Mouse (Mus musculus) liver, embryonic 11.5 days (tissue): ENCODE results near the gene Bco1. TPM values are rescaled to one million over a fixed set of nuclear protein-coding genes. Genes with fewer than 3 reads are reported as not detected.
A peak's percentile ranks its signal among the peaks of the same experiment; 100 is the strongest.

Experiments
- ATAC-seq: fragments of 200-750 bp; cut with Nextera tagmentation; replicated peaks from 2 replicates; pipeline ENCODE4 v1.8.0; 2017; ENCODE audit warnings: moderate number of reproducible peaks, mild to moderate bottlenecking, moderate TSS enrichment, moderate library complexity; ENCODE audit not compliant: low FRiP score
- DNase-seq: peaks from one replicate; pipeline ENCODE4 v3.0.0-alpha.2; 2017; ENCODE audit warnings: low spot score
- H3K27ac ChIP-seq: fragments of 300-500 bp; sonication (generic); 2 replicates; pipeline ENCODE4 v1.5.1; 2014; ENCODE audit warnings: mild to moderate bottlenecking, low read depth, low read length, control low read depth
- H3K27me3 ChIP-seq: fragments of 300-500 bp; sonication (generic); replicated peaks from 2 replicates; pipeline ENCODE4 v1.6.1; 2014; ENCODE audit warnings: low read length, mixed read lengths; ENCODE audit not compliant: control insufficient read depth, insufficient read depth
- H3K36me3 ChIP-seq: fragments of 300-500 bp; sonication (generic); 2 replicates; pipeline ENCODE4 v1.6.1; 2014; ENCODE audit warnings: mild to moderate bottlenecking, low read length, moderate library complexity, mixed read lengths; ENCODE audit not compliant: control insufficient read depth, insufficient read depth
- H3K4me1 ChIP-seq: fragments of 300-500 bp; sonication (generic); replicated peaks from 2 replicates; pipeline ENCODE4 v1.6.1; 2014; ENCODE audit warnings: low read length, mixed read lengths; ENCODE audit not compliant: control insufficient read depth, insufficient read depth
- H3K4me2 ChIP-seq: fragments of 300-500 bp; sonication (generic); 2 replicates; pipeline ENCODE4 v1.6.1; 2014; ENCODE audit warnings: mild to moderate bottlenecking, control low read depth, moderate library complexity
- H3K4me3 ChIP-seq: fragments of 300-500 bp; sonication (generic); 2 replicates; pipeline ENCODE4 v1.5.1; 2014; ENCODE audit warnings: low read depth, low read length, control low read depth
- H3K9ac ChIP-seq: fragments of 300-500 bp; sonication (generic); 2 replicates; pipeline ENCODE4 v1.6.1; 2014; ENCODE audit warnings: low read depth, low read length, control low read depth
- H3K9me3 ChIP-seq: fragments of 300-500 bp; sonication (generic); 2 replicates; pipeline ENCODE4 v1.6.1; 2016; ENCODE audit warnings: low read length, inconsistent platforms, mixed read lengths; ENCODE audit not compliant: control insufficient read depth
- WGBS: fragments of 180-500 bp; shearing (Covaris S2); extraction: QIAGEN DNeasy Blood & Tissue Kit; methylation state at CpG from one replicate; pipeline ENCODE4 v1.1.7; 2014; 5-methylcytosine and 5-hydroxymethylcytosine counted together
- polyA plus RNA-seq: library from polyadenylated mRNA; unstranded; fragments of >200 nt; fragmentation: Nextera tagmentation; extraction: Ambion mirVana; gene quantifications from 2 replicates; pipeline ENCODE4 v1.2.1, GENCODE M21; 2014

Bco1 gene
- polyA plus RNA-seq, 1 experiment from 2014 or later: 11.9 TPM

GRCm38 (mm10) chr8:117097564-117098191 lies 2.0 kb downstream of the Bco1 start:
- H3K4me1 ChIP-seq: no peaks in the 10 kb centered on the region; the same call in 1 of the 2 replicates
- 78% methylated on average over 11 of the region's 11 CpGs for WGBS
- no peak overlapping the region for H3K4me3 ChIP-seq
- H3K36me3 ChIP-seq: no peaks in the 10 kb centered on the region
- H3K9me3 ChIP-seq: no peaks in the 10 kb centered on the region
- no peaks in the 10 kb centered on the region for H3K27me3 ChIP-seq
- H3K9ac ChIP-seq: no peak overlapping the region
- H3K4me2 ChIP-seq: no peak overlapping the region
- DNase-seq (no peak), ATAC-seq (no peak)
- no peak overlapping the region for H3K27ac ChIP-seq

DNA sequence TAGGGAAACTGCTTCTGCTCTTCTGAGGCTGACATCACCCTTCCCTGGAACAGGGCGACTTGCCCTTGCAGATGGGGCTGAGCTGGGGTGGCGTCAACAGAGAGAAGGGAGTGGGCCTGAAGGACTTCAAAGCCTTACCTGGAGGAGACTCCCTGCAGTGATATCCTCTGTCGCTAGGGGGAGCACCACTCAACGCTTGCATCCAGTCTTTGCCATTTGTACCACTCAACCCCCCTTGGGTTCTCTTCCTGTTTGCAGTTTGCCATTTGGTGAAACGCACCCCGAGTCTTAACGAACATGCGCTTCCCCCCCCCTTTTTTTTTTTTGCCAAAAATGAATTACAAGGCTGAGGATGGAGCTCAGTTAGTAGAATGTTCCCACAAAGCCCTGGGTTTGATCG lies 11.9 kb downstream of the Bco1 start:
- no peaks in the 10 kb centered on the region; the same call in 1 of the 2 replicates for H3K4me1 ChIP-seq
- no peak overlapping the region for H3K4me2 ChIP-seq
- H3K9me3 ChIP-seq: peaks cover 4% of the 10 kb centered on the region; the same call in 1 of the 2 replicates
- 21% methylated on average over 9 of the region's 9 CpGs for WGBS
- peak; percentile 55 for DNase-seq
- H3K27me3 ChIP-seq: no peaks in the 10 kb centered on the region
- 0 out of 2 replicates have a peak, but pooled peaks have one; percentile 25 for ATAC-seq
- H3K4me3 ChIP-seq: no peak overlapping the region
- no peak overlapping the region for H3K27ac ChIP-seq
- peaks cover 5% of the 10 kb centered on the region; the same call in 1 of the 2 replicates for H3K36me3 ChIP-seq
- no peak overlapping the region for H3K9ac ChIP-seq

DNA sequence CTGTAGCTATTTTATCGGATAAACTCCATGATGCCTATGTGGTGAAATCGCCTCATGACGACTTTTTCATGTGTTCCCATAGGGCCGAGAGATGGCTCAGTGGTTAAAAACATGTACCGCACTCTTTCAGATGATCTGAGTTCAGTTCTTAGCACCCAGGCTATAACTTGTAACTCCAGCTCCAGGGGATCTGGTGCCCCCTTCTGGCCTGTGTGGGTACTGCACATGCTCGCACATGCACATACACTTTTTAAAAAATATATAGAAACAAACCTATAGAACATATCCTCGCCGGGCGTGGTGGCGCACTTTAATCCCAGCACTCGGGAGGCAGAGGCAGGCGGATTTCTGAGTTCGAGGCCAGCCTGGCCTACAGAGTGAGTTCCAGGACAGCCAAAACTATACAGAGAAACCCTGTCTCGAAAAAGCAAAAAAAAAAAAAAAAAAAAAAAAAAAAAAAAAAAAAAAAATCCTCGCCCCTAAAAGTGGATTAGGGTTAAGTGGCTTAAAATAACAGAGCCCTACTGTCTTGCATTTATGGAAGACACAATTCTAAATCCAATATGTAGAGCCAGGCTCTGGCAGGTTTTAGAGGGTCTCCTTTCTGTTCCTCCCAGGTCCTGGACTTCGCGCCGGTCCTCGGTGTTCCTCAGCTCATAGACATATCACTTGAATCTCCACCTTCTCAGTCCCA lies 13.5 kb downstream of the Bco1 start:
- no peaks in the 10 kb centered on the region for H3K27me3 ChIP-seq
- peaks cover 4% of the 10 kb centered on the region; the same call in 1 of the 2 replicates for H3K9me3 ChIP-seq
- H3K4me3 ChIP-seq: no peak overlapping the region
- no peak for ATAC-seq
- WGBS: 90% methylated on average over 19 of the region's 19 CpGs
- H3K4me2 ChIP-seq: no peak overlapping the region
- H3K36me3 ChIP-seq: peaks cover 5% of the 10 kb centered on the region; the same call in 1 of the 2 replicates
- no peak overlapping the region for H3K27ac ChIP-seq
- no peaks in the 10 kb centered on the region; the same call in 1 of the 2 replicates for H3K4me1 ChIP-seq
- DNase-seq: no peak
- no peak overlapping the region for H3K9ac ChIP-seq

DNA sequence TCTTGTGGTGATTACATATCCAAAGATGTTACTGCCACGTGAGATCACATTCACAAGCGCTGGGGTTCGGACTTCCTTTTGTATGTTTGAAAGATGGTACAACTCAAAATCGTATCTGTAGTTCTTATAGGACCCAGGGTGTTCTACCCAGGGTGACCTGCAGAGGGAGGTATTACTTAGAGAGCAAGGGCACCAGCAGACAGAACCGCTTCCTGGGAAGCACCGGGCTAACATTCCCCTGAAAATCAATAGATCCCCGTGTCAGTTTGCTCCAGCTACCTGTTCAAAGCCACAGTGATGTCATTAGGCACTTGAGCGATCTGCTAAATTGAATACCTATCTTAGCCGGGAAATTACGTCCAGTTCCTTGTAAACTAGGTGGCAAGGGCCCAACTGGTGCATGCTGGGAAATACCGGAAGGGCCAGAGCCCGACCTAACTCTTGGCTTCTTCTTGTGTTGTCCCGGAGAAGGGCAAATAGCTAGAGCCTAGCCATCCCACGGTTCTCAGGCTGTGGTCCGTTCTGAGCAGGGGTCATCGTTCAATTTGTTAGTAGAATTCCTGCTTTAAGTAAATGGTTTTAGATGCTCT lies 14.2 kb downstream of the Bco1 start:
- DNase-seq (peak; percentile 56), ATAC-seq (no peak)
- Histone ChIP-seq H3K4me2 (no peak overlapping the region), H3K36me3 (peaks cover 5% of the 10 kb centered on the region; the same call in 1 of the 2 replicates), H3K27me3 (no peaks in the 10 kb centered on the region), H3K9ac (no peak overlapping the region), H3K27ac (no peak overlapping the region), H3K4me3 (no peak overlapping the region), H3K4me1 (peaks cover 3% of the 10 kb centered on the region), H3K9me3 (peaks cover 4% of the 10 kb centered on the region; the same call in 1 of the 2 replicates)
- WGBS: 51% methylated on average over 16 of the region's 16 CpGs

- 78% methylated on average over 3 of the region's 3 CpGs for WGBS
- H3K36me3 ChIP-seq: peaks cover 5% of the 10 kb centered on the region; the same call in 1 of the 2 replicates
- no peaks in the 10 kb centered on the region for H3K27me3 ChIP-seq
- DNase-seq (no peak), ATAC-seq (no peak)
- peaks cover 4% of the 10 kb centered on the region; the same call in 1 of the 2 replicates for H3K9me3 ChIP-seq
- no peak overlapping the region for H3K4me2 ChIP-seq
- peaks cover 15% of the 10 kb centered on the region for H3K4me1 ChIP-seq
- H3K9ac ChIP-seq: no peak overlapping the region
- no peak overlapping the region for H3K27ac ChIP-seq
- no peak overlapping the region for H3K4me3 ChIP-seq
These were observed 16.0 kb downstream of the Bco1 start for GRCm38 (mm10) chr8:117111641-117112040.

DNA sequence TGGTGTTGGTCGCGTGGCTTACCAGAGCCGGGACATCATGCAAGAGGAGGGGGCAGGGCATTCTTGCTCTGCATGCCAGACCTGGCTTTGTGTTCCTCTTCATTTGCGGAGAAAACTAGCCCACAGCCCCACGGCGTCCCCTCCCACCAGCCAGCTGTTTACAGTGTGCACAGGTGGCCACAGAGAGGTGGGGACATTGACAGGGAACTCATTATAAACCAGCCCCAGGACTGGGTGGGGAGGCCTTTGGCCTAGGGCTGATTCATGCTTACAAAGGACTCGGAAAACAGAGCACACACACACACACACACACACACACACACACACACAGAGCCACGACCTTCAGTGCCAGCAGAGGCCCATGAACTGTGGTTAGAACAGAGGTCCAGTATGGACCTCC lies 16.6 kb downstream of the Bco1 start:
- ATAC-seq: no peak
- no peak for DNase-seq
- H3K27me3 ChIP-seq: no peaks in the 10 kb centered on the region
- H3K4me3 ChIP-seq: no peak overlapping the region
- no peak overlapping the region for H3K9ac ChIP-seq
- WGBS: 55% methylated on average over 8 of the region's 8 CpGs
- peaks cover 15% of the 10 kb centered on the region for H3K4me1 ChIP-seq
- H3K27ac ChIP-seq: no peak overlapping the region
- H3K4me2 ChIP-seq: no peak overlapping the region
- peaks cover 5% of the 10 kb centered on the region; the same call in 1 of the 2 replicates for H3K36me3 ChIP-seq
- peaks cover 4% of the 10 kb centered on the region; the same call in 1 of the 2 replicates for H3K9me3 ChIP-seq

DNA sequence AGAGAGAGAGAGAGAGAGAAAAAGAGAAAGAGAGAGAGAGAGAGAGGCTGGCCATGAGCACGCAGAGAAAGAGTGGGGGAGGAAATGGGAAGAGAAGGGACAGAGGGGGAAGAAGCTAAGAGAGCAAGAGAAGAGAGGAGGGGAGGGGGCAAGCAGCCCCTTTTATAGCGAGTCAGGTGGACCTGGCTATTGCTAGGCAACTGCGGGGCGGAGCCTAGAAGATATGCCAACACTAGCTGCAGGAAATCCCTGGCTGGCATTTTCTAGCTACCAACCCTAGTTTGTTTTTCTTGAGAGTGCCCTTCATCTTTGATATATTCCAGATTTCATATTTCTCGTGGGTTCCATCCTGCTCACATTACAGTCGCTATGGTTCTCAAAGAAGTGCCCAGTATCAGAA lies 19.4 kb downstream of the Bco1 start:
- no peaks in the 10 kb centered on the region for H3K27me3 ChIP-seq
- DNase-seq: no peak
- peaks cover 15% of the 10 kb centered on the region for H3K4me1 ChIP-seq
- WGBS: 45% methylated on average over 6 of the region's 6 CpGs
- H3K27ac ChIP-seq: no peak overlapping the region
- no peaks in the 10 kb centered on the region for H3K36me3 ChIP-seq
- H3K4me3 ChIP-seq: no peak overlapping the region
- H3K9me3 ChIP-seq: no peaks in the 10 kb centered on the region
- no peak overlapping the region for H3K9ac ChIP-seq
- H3K4me2 ChIP-seq: peak overlapping the region; percentile 54
- ATAC-seq: no peak

GRCm38 (mm10) chr8:117115676-117116446 lies 20.2 kb downstream of the Bco1 start:
- WGBS: 12% methylated on average over 13 of the region's 13 CpGs
- Histone ChIP-seq H3K9me3 (no peaks in the 10 kb centered on the region), H3K4me2 (peak overlapping the region; percentile 54), H3K27me3 (no peaks in the 10 kb centered on the region), H3K27ac (no peak overlapping the region), H3K4me1 (peaks cover 15% of the 10 kb centered on the region), H3K36me3 (no peaks in the 10 kb centered on the region), H3K4me3 (0 out of 2 replicates have a peak overlapping the region, but pooled peaks have one; percentile 3), H3K9ac (no peak overlapping the region)
- peak; percentile 67 for ATAC-seq
- no peak for DNase-seq
